Mouse (Mus musculus) heart, postnatal 0 days (tissue): ENCODE measurements at regions not wholly inside any gene's neighbourhood (a gene's known extent, or its start where the extent isn't known, plus 50 kb on each side); places are given as distances from the start of the nearest gene placed in this dataset.

ENCODE experiments used
- CTCF ChIP-seq: IDR thresholded peaks from 2 replicates; pipeline ENCODE4 v1.5.1; 2016; ENCODE audit warnings: antibody characterized with exemption, control low read depth, low read depth
- EP300 ChIP-seq: IDR thresholded peaks from 2 replicates; pipeline ENCODE4 v1.6.1; 2016; ENCODE audit warnings: antibody characterized with exemption, low read depth

GRCm38 (mm10) chr7:71507379-71507778 is 156.1 kb upstream of the Gm10295 start:
- TF ChIP-seq CTCF (no peak), EP300 (no peak)
